Mouse (Mus musculus) intestine, embryonic 14.5 days (tissue): ENCODE results near the gene Tmem265. TPM values are rescaled to one million over a fixed set of nuclear protein-coding genes. Genes with fewer than 3 reads are reported as not detected.
A peak's percentile ranks its signal among the peaks of the same experiment; 100 is the strongest.

Experiments
- ATAC-seq: fragments of 200-750 bp; cut with Nextera tagmentation; replicated peaks from 2 replicates; pipeline ENCODE4 v1.8.0; 2017; ENCODE audit warnings: low read depth, moderate number of reproducible peaks, moderate TSS enrichment, moderate library complexity; ENCODE audit not compliant: low FRiP score, low TSS enrichment
- DNase-seq: peaks from one replicate; pipeline ENCODE4 v3.0.0-alpha.2; 2018; ENCODE audit warnings: low spot score
- H3K27ac ChIP-seq: fragments of 300-500 bp; sonication (generic); 2 replicates; pipeline ENCODE4 v1.5.1; 2014; ENCODE audit warnings: low read depth, mild to moderate bottlenecking, control low read depth
- H3K27me3 ChIP-seq: fragments of 300-500 bp; sonication (generic); replicated peaks from 2 replicates; pipeline ENCODE4 v1.6.1; 2014; ENCODE audit warnings: low read length, control low read depth; ENCODE audit not compliant: control insufficient read depth, insufficient read depth
- H3K36me3 ChIP-seq: fragments of 300-500 bp; sonication (generic); 2 replicates; pipeline ENCODE4 v1.6.1; 2014; ENCODE audit warnings: low read length, control low read depth; ENCODE audit not compliant: control insufficient read depth, insufficient read depth
- H3K4me1 ChIP-seq: fragments of 300-500 bp; sonication (generic); replicated peaks from 2 replicates; pipeline ENCODE4 v1.6.1; 2014; ENCODE audit warnings: low read length, control low read depth, mixed read lengths; ENCODE audit not compliant: control insufficient read depth, insufficient read depth
- H3K4me2 ChIP-seq: fragments of 300-500 bp; sonication (generic); 2 replicates; pipeline ENCODE4 v1.6.1; 2014; ENCODE audit warnings: low read length
- H3K4me3 ChIP-seq: fragments of 300-500 bp; sonication (generic); 2 replicates; pipeline ENCODE4 v1.5.1; 2014; ENCODE audit warnings: low read depth, low read length, control low read depth, mixed read lengths
- H3K9ac ChIP-seq: fragments of 300-500 bp; sonication (generic); 2 replicates; pipeline ENCODE4 v1.6.1; 2014; ENCODE audit warnings: mild to moderate bottlenecking, low read length
- H3K9me3 ChIP-seq: fragments of 300-500 bp; sonication (generic); 2 replicates; pipeline ENCODE4 v1.6.1; 2016; ENCODE audit warnings: low read length, control low read depth; ENCODE audit not compliant: control insufficient read depth
- WGBS: fragments of 180-500 bp; shearing (Covaris S2); extraction: QIAGEN DNeasy Blood & Tissue Kit; methylation state at CpG from one replicate; pipeline ENCODE4 v1.1.7; 2014; 5-methylcytosine and 5-hydroxymethylcytosine counted together
- polyA plus RNA-seq: library from polyadenylated mRNA; unstranded; fragments of >200 nt; fragmentation: Nextera tagmentation; extraction: Ambion mirVana; gene quantifications from 2 replicates; pipeline ENCODE4 v1.2.1, GENCODE M21; 2014

Tmem265 gene
- polyA plus RNA-seq, 1 experiment from 2014 or later: 7.5 TPM

DNA sequence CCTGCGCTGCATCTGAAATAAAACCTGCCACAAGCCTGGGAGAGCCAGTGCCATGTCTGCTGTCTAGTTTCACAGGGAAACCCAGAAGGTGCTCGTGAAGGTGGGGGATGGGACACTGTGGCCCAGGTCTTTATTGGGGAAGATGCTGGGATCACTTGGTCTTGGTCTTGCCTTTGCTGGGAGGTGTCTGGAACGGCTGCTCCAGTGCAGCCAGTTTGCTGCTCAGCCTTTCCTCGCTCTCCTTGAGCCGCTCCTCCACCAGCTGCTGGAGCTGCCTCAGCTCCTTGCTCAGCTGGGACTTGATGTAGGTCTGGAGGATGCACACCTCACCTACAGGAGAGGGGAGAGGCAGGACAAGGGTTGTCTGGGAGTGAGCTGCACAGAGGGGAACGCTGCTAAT lies 22.1 kb downstream of the Tmem265 start:
- H3K36me3 ChIP-seq: peaks cover 54% of the 10 kb centered on the region
- H3K9ac ChIP-seq: no peak overlapping the region
- no peaks in the 10 kb centered on the region for H3K9me3 ChIP-seq
- H3K27ac ChIP-seq: no peak overlapping the region
- ATAC-seq (no peak), DNase-seq (no peak)
- no peak overlapping the region for H3K4me3 ChIP-seq
- H3K4me2 ChIP-seq: no peak overlapping the region
- 95% methylated on average over 6 of the region's 6 CpGs for WGBS
- peaks cover 5% of the 10 kb centered on the region for H3K4me1 ChIP-seq
- H3K27me3 ChIP-seq: no peaks in the 10 kb centered on the region

DNA sequence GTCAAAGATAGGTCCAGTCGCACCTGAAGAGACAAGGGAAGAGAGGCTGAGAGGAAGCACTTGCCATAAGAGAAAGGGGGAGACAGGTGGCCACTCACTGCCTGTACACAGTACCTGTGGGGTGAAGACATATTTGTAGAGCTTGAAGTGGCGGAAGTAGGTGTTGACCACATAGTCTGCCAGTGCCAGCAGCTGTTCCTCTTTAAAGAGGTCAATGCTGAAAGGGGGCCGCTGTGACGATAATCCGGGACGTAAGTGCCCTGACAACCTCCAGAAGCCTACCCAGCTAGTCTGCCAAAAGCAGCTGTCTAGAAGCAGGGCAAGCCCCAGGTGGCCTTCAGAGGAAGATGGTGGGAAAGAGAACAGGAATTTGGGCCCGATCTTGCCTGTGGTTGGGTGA lies 23.8 kb downstream of the Tmem265 start:
- H3K4me2 ChIP-seq: no peak overlapping the region
- WGBS: 88% methylated on average over 7 of the region's 7 CpGs

DNA sequence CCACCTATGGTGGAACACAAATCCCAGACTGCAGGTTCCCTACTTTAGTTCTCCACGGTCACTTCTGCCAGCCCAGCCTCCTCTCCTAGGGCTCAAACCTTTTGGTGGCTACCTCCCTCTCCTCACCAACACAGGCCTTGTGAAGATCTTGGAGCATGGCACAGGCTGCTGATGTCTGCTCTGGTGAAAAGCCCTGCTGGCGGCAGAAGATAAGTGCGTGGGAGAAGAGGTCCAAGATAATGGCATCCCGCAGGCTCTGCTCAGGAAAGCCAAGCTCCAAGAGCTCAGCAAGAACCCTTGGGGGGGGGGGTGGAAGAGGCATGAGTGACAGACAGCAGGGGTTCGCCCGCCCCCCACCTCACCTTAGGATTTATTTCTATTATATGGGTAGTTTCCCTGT lies 25.0 kb downstream of the Tmem265 start:
- no peak overlapping the region for H3K4me2 ChIP-seq
- H3K4me1 ChIP-seq: peaks cover 12% of the 10 kb centered on the region
- no peak overlapping the region for H3K27ac ChIP-seq
- no peaks in the 10 kb centered on the region for H3K9me3 ChIP-seq
- H3K36me3 ChIP-seq: peaks cover 48% of the 10 kb centered on the region
- H3K27me3 ChIP-seq: no peaks in the 10 kb centered on the region
- no peak for ATAC-seq
- H3K4me3 ChIP-seq: no peak overlapping the region
- 91% methylated on average over 6 of the region's 6 CpGs for WGBS
- H3K9ac ChIP-seq: no peak overlapping the region
- no peak for DNase-seq

More for the DNA sequence above, 23.8 kb downstream of the Tmem265 start:
- ATAC-seq: no peak
- H3K27ac ChIP-seq: no peak overlapping the region
- H3K27me3 ChIP-seq: no peaks in the 10 kb centered on the region
- H3K9me3 ChIP-seq: no peaks in the 10 kb centered on the region
- peaks cover 12% of the 10 kb centered on the region for H3K4me1 ChIP-seq
- H3K4me3 ChIP-seq: no peak overlapping the region
- DNase-seq: no peak
- H3K9ac ChIP-seq: no peak overlapping the region
- H3K36me3 ChIP-seq: peaks cover 48% of the 10 kb centered on the region

DNA sequence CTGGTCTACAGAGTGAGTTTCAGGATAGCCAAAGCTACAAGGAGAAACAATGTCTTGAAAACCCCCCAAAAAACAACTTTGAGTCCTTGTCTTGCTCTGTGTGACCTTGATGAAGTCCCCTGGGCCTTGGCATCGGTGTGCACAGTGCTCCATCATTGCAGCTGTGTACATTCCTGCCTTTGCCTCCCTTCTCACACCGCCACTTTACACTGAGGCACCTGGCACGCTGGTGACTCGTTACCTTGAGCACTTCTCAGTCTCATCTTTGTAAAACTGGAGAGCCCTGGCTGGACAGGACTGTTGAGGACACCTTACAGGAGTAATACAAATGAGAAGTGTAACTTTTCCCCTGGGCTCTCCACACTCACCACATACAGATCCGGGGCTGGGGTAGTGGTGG lies 26.0 kb downstream of the Tmem265 start:
- H3K4me2 ChIP-seq: peak overlapping the region; percentile 96
- no peak overlapping the region for H3K27ac ChIP-seq
- no peak for DNase-seq
- H3K9me3 ChIP-seq: no peaks in the 10 kb centered on the region
- H3K36me3 ChIP-seq: peaks cover 49% of the 10 kb centered on the region
- peak overlapping the region; percentile 96; the same call in 1 of the 2 replicates for H3K4me3 ChIP-seq
- 64% methylated on average over 5 of the region's 5 CpGs for WGBS
- no peaks in the 10 kb centered on the region for H3K27me3 ChIP-seq
- H3K9ac ChIP-seq: no peak overlapping the region
- peaks cover 12% of the 10 kb centered on the region for H3K4me1 ChIP-seq
- no peak for ATAC-seq

DNA sequence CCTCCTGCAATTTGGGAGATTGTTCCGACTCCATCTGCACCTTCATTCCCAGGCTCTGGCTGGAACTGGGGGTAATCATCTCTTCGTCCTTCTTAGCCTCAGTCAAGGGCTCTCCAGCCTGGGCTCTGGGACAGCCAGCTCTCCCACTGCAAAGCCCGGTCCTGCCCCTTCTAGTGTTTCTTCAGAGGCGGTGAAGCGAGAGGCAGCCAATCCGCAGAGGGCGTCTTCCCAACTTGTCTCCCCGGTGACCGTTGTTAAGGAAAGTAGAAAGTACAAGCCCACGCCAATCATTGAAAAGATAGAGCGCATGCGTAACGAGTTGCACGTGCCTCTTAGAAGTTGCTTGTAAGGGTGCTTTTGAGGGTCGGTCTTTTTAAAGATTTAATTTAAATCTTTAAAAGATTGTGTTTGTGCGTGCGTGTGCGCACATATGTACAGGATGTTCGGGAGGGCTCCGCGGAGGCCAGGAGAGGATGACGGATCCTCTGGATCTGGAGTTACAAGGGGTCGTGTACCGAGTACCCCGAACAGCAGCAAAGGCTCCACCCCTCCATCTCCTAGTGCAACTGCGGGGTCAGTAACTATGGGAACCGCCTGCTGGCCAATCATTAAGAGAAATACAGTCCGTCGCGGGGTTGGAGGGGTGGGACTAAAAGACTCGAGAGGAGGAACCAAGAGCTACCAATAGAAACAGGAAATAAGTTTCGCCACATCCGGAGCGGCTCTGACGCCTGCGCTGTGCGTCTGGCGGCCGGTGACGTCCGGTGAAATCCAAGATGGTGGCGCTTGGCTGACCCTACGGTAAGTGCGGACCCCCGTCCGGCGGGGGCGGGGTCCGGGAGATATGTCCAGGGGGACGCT lies 27.1 kb downstream of the Tmem265 start, which contains the start of the genes Ccdc189 and Rnf40:
Ccdc189 (minus strand) TSS at position 585 of the 861 bp plus-strand sequence.
Rnf40 (plus strand) TSS at position 757 of the 861 bp plus-strand sequence.
- peak within 1 kb of the TSS; percentile 96 for H3K4me2 ChIP-seq
- under 1% methylated on average over 49 of the region's 50 CpGs for WGBS

DNA sequence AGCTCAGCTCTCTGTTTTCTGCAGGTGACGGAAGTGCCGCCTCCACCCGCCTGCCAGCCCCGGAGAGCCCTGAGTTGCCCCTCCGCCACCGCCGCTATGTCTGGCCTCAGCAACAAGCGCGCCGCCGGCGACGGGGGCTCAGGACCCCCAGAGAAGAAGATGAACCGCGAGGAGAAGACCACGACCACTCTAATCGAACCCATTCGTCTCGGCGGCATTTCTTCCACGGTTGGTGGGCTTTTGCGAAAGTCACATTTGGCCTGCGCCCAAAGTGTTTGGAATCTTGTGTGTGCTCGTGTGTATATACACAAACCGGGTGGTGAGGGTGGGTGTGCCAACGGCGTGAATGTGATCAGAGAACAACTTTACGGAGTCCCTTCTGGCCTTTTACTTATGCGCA lies 27.7 kb downstream of the Tmem265 start:
- Histone ChIP-seq H3K4me2 (peak overlapping the region; percentile 96), H3K9ac (peak overlapping the region; percentile 84), H3K27ac (peak overlapping the region; percentile 51), H3K4me3 (peak overlapping the region; percentile 96), H3K27me3 (no peaks in the 10 kb centered on the region), H3K9me3 (no peaks in the 10 kb centered on the region), H3K4me1 (peaks cover 12% of the 10 kb centered on the region), H3K36me3 (peaks cover 51% of the 10 kb centered on the region)
- DNase-seq: no peak
- whole genome bisulfite sequencing: 5% methylated on average over 29 of the region's 29 CpGs
- ATAC-seq: no peak

More for the DNA sequence above, 27.1 kb downstream of the Tmem265 start, which contains the start of the genes Ccdc189 and Rnf40:
- Histone ChIP-seq H3K27me3 (no peaks in the 10 kb centered on the region), H3K27ac (peak within 1 kb of the TSS; percentile 51), H3K36me3 (peaks cover 49% of the 10 kb centered on the region), H3K4me1 (peaks cover 12% of the 10 kb centered on the region), H3K4me3 (peak within 1 kb of the TSS; percentile 96), H3K9me3 (no peaks in the 10 kb centered on the region), H3K9ac (peak within 1 kb of the TSS; percentile 84)
- ATAC-seq (peak; percentile 97), DNase-seq (peak; percentile 95)

DNA sequence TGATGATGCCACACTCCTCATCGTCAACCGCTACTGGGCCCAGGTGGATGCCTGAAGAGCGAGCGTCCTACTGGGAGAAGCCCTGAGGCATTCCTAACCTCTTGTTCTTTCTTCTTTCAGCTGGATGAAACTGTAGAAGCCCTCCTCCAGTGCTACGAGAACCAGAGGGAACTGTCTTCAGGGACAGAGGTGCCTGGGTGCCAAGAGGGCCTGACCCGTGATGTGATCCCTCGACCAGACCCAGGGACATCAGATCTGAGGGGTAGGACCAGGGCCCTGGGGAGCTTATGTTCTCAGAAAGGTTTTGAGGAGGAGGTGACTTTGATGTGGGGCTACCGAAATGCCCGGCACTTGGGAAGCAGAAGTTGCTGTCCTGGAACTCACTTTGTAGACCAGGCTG lies 28.4 kb downstream of the Tmem265 start:
- DNase-seq: no peak
- no peak for ATAC-seq
- WGBS: 93% methylated on average over 9 of the region's 9 CpGs
- Histone ChIP-seq H3K9me3 (no peaks in the 10 kb centered on the region), H3K27me3 (no peaks in the 10 kb centered on the region), H3K27ac (no peak overlapping the region), H3K4me2 (peak overlapping the region; percentile 96), H3K4me3 (peak overlapping the region; percentile 96), H3K4me1 (peaks cover 12% of the 10 kb centered on the region), H3K36me3 (peaks cover 52% of the 10 kb centered on the region), H3K9ac (peak overlapping the region; percentile 84; the same call in 1 of the 2 replicates)

DNA sequence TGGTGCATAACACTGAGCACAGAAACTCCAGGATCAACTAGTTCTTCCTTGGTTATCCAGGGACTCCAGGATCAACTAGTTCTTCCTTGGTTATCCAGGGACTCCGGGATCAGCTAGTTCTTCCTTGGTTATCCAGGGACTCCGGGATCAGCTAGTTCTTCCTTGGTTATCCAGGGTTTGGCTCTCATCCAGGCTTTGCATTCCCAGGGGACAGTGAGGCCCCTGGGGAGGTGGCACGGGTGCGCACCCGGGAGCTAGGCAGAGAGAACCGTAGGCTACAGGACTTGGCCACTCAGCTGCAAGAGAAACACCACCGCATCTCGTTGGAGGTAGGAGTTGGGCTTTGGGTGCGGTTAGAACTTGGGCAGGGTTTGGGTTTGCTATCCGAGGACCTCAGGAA lies 29.9 kb downstream of the Tmem265 start:
- 87% methylated on average over 10 of the region's 10 CpGs for WGBS
- no peaks in the 10 kb centered on the region for H3K9me3 ChIP-seq
- H3K9ac ChIP-seq: no peak overlapping the region
- DNase-seq (no peak), ATAC-seq (no peak)
- no peak overlapping the region for H3K4me3 ChIP-seq
- H3K4me1 ChIP-seq: peaks cover 12% of the 10 kb centered on the region
- no peaks in the 10 kb centered on the region for H3K27me3 ChIP-seq
- peaks cover 67% of the 10 kb centered on the region for H3K36me3 ChIP-seq
- H3K27ac ChIP-seq: no peak overlapping the region
- H3K4me2 ChIP-seq: no peak overlapping the region
